Mouse (Mus musculus) forebrain, embryonic 16.5 days (tissue): Measurements from ENCODE around the gene Avil. TPM values are rescaled to one million over a fixed set of nuclear protein-coding genes. Genes with fewer than 3 reads are reported as not detected.

ENCODE experiments used
- ATAC-seq: fragments of 200-750 bp; cut with Nextera tagmentation; 2 replicates; pipeline ENCODE4 v1.8.0; 2017; ENCODE audit warnings: mild to moderate bottlenecking, moderate library complexity
- H3K27ac ChIP-seq: fragments of 300-500 bp; sonication (generic); 2 replicates; pipeline ENCODE4 v1.5.1; 2014; ENCODE audit warnings: low read length, control low read depth
- H3K27me3 ChIP-seq: fragments of 300-500 bp; sonication (generic); replicated peaks from 2 replicates; pipeline ENCODE4 v1.6.1; 2014; ENCODE audit warnings: low read length; ENCODE audit not compliant: control insufficient read depth, insufficient read depth
- H3K36me3 ChIP-seq: fragments of 300-500 bp; sonication (generic); 2 replicates; pipeline ENCODE4 v1.6.1; 2014; ENCODE audit not compliant: control insufficient read depth, insufficient read depth
- H3K4me1 ChIP-seq: fragments of 300-500 bp; sonication (generic); replicated peaks from 2 replicates; pipeline ENCODE4 v1.6.1; 2014; ENCODE audit warnings: low read length; ENCODE audit not compliant: control insufficient read depth, insufficient read depth
- H3K4me2 ChIP-seq: fragments of 300-500 bp; sonication (generic); 2 replicates; pipeline ENCODE4 v1.6.1; 2014; ENCODE audit warnings: mild to moderate bottlenecking, low read length, control low read depth
- H3K4me3 ChIP-seq: fragments of 300-500 bp; sonication (generic); replicated peaks from 2 replicates; pipeline ENCODE4 v1.5.1; 2014; ENCODE audit warnings: mild to moderate bottlenecking, low read length, control low read depth
- H3K9ac ChIP-seq: fragments of 300-500 bp; sonication (generic); replicated peaks from 2 replicates; pipeline ENCODE4 v1.6.1; 2014; ENCODE audit warnings: low read depth, low read length, control low read depth
- H3K9me3 ChIP-seq: fragments of 300-500 bp; sonication (generic); 2 replicates; pipeline ENCODE4 v1.6.1; 2016; ENCODE audit warnings: low read length; ENCODE audit not compliant: control insufficient read depth
- WGBS: fragments of 180-500 bp; shearing (Covaris S2); extraction: QIAGEN DNeasy Blood & Tissue Kit; methylation state at CpG from one replicate; pipeline ENCODE4 v1.1.7; 2014; 5-methylcytosine and 5-hydroxymethylcytosine counted together
- polyA plus RNA-seq: library from polyadenylated mRNA; unstranded; fragments of >200 nt; fragmentation: Nextera tagmentation; extraction: Ambion mirVana; gene quantifications from 2 replicates; pipeline ENCODE4 v1.2.1, GENCODE M21; 2015

Avil gene
- 0.15 and 0.40 TPM in 2 replicates for polyA plus RNA-seq

DNA sequence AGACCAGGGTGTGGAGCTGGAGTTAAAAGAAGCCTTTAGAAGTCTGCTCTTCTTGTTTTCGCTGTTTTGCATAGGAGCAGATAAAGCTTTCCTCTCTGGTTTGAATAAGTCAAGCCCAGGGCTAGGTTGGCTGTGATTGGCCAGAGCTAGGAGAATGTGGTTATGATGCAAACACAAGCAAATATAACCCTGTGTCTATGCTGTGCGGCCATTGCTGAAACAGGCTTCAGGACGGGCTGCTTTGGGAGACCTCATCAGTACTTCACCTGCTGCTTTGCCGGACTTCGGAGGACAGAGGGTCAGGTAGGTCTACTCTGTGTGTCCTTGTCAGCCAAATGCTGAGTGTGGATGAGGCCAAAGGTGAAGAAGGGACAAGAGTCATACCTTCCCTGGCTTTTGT lies at the start of gene Avil:
TSS of gene Avil (plus strand) at position 181 of the 400 bp plus-strand sequence.
- Histone ChIP-seq H3K9me3 (no peaks in the 10 kb centered on the region), H3K4me2 (no peak within 1 kb of the TSS), H3K36me3 (peaks cover 8% of the 10 kb centered on the region), H3K9ac (no peak within 1 kb of the TSS), H3K4me3 (no peak within 1 kb of the TSS), H3K27ac (no peak within 1 kb of the TSS), H3K4me1 (no peaks in the 10 kb centered on the region), H3K27me3 (no peaks in the 10 kb centered on the region)
- ATAC-seq, result 0 out of 2 replicates have a peak, but pooled peaks have one; percentile 4
- 95% methylated on average over 5 of the region's 5 CpGs for WGBS

DNA sequence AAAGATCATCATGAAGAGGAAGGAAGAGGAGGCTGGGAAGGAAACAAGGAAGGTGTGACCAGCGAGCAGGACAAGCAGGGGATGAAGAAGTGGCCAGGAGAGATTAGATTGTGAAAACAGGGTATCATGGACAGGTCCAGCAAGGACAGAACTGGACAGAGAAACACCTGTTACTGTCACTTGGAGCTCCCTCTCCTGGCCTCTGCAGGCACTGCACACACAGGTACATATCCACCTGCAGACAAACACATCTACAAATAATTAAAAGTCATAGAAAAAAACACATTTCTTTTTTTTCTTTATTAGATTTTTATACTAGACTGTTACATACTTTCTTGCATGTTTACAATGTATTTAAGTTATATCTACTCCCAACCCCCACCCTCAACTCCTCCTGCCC lies 48.1 kb upstream of the Avil start:
- ATAC-seq, result no peak

DNA sequence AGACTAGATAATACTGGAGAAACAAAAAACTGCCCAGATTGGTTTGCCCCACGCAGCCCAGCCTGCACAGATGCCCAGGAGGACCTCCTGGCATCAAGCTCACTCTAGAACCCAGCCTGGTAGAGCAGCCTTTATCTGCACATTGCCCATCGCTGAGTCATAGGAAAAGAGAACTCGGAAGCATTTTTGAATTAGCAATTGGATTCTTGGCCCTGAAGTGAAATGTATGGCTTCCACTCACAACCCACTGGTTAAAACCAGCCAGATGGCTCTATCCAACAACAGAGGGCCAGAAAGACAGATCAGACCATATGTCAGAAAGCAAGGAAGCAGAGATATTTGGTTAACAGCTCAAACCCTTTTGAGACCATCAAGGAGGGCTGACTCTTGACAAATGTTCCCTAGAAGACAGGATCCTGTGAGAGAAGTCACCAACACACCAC lies 47.5 kb upstream of the Avil start:
- H3K27ac ChIP-seq, result no peak overlapping the region
- no peak overlapping the region for H3K9ac ChIP-seq
- 75% methylated on average over 3 of the region's 3 CpGs for WGBS
- H3K36me3 ChIP-seq, result no peaks in the 10 kb centered on the region
- H3K4me1 ChIP-seq, result peaks cover 17% of the 10 kb centered on the region
- H3K27me3 ChIP-seq, result no peaks in the 10 kb centered on the region
- H3K4me2 ChIP-seq, result no peak overlapping the region
- no peak for ATAC-seq
- no peaks in the 10 kb centered on the region for H3K9me3 ChIP-seq
- no peak overlapping the region for H3K4me3 ChIP-seq

More for the DNA sequence above, 48.1 kb upstream of the Avil start:
- Histone ChIP-seq H3K9ac (no peak overlapping the region), H3K27ac (no peak overlapping the region), H3K36me3 (no peaks in the 10 kb centered on the region), H3K4me3 (no peak overlapping the region), H3K27me3 (no peaks in the 10 kb centered on the region), H3K9me3 (no peaks in the 10 kb centered on the region), H3K4me2 (no peak overlapping the region), H3K4me1 (peaks cover 11% of the 10 kb centered on the region)
- 95% methylated on average over 1 of the region's 1 CpGs for whole genome bisulfite sequencing

GRCm38 (mm10) chr10:126956692-126957358 lies 43.7 kb upstream of the Avil start:
- H3K27me3 ChIP-seq, result no peaks in the 10 kb centered on the region
- H3K4me1 ChIP-seq, result peaks cover 17% of the 10 kb centered on the region
- H3K4me2 ChIP-seq, result peak overlapping the region; percentile 31
- H3K36me3 ChIP-seq, result no peaks in the 10 kb centered on the region
- H3K9me3 ChIP-seq, result no peaks in the 10 kb centered on the region
- peak overlapping the region; percentile 30 for H3K9ac ChIP-seq
- H3K4me3 ChIP-seq, result no peak overlapping the region
- H3K27ac ChIP-seq, result peak overlapping the region; percentile 76
- ATAC-seq, result peak; percentile 47
- WGBS, result 3% methylated on average over 15 of the region's 15 CpGs

- peak overlapping the region; percentile 31 for H3K4me2 ChIP-seq
- H3K27me3 ChIP-seq, result no peaks in the 10 kb centered on the region
- peak; percentile 82 for ATAC-seq
- peaks cover 23% of the 10 kb centered on the region for H3K4me1 ChIP-seq
- no peaks in the 10 kb centered on the region for H3K9me3 ChIP-seq
- H3K4me3 ChIP-seq, result peak overlapping the region; percentile 0; the same call in 1 of the 2 replicates
- no peaks in the 10 kb centered on the region for H3K36me3 ChIP-seq
- WGBS, result 1% methylated on average over 25 of the region's 25 CpGs
- peak overlapping the region; percentile 76 for H3K27ac ChIP-seq
- peak overlapping the region; percentile 30 for H3K9ac ChIP-seq
Observed at GRCm38 (mm10) chr10:126957359-126958107, 43.0 kb upstream of the Avil start.

DNA sequence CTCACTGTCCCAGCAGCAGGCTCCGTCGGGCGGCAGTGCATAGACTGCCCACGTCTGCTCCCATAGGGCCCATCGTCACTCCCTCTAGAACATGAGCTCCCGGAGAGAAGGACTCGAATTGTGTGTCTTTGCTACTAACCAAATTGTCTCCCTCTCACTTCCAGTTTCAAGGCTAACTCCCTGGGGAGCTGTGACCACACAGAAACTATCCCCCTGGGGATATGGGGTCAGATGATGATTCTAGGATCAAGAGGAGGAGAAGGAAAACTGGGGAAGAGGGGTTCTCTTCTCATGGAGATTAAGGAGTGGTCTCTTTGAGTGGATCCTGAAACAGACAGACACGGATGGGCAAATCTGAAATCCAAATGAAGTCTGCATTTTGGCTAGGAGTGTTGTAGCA lies 40.0 kb upstream of the Avil start:
- H3K4me1 ChIP-seq, result peaks cover 28% of the 10 kb centered on the region
- H3K27ac ChIP-seq, result no peak overlapping the region
- H3K4me3 ChIP-seq, result no peak overlapping the region
- H3K4me2 ChIP-seq, result no peak overlapping the region
- no peaks in the 10 kb centered on the region for H3K27me3 ChIP-seq
- 91% methylated on average over 8 of the region's 8 CpGs for WGBS
- no peak overlapping the region for H3K9ac ChIP-seq
- no peak for ATAC-seq
- H3K9me3 ChIP-seq, result no peaks in the 10 kb centered on the region
- H3K36me3 ChIP-seq, result no peaks in the 10 kb centered on the region

GRCm38 (mm10) chr10:126961757-126962156 lies 38.8 kb upstream of the Avil start:
- H3K4me3 ChIP-seq, result no peak overlapping the region
- peak; percentile 16 for ATAC-seq
- H3K27me3 ChIP-seq, result no peaks in the 10 kb centered on the region
- peak overlapping the region; percentile 91 for H3K27ac ChIP-seq
- H3K9me3 ChIP-seq, result no peaks in the 10 kb centered on the region
- WGBS, result 51% methylated on average over 10 of the region's 10 CpGs
- no peaks in the 10 kb centered on the region for H3K36me3 ChIP-seq
- H3K9ac ChIP-seq, result no peak overlapping the region
- H3K4me2 ChIP-seq, result no peak overlapping the region
- peaks cover 23% of the 10 kb centered on the region for H3K4me1 ChIP-seq

GRCm38 (mm10) chr10:126962271-126962965 lies 38.1 kb upstream of the Avil start:
- Histone ChIP-seq H3K4me1 (peaks cover 17% of the 10 kb centered on the region), H3K4me2 (peak overlapping the region; percentile 19; the same call in 1 of the 2 replicates), H3K27ac (peak overlapping the region; percentile 91), H3K9ac (no peak overlapping the region), H3K27me3 (no peaks in the 10 kb centered on the region), H3K4me3 (no peak overlapping the region), H3K9me3 (no peaks in the 10 kb centered on the region), H3K36me3 (no peaks in the 10 kb centered on the region)
- 23% methylated on average over 15 of the region's 15 CpGs for WGBS
- peak; percentile 43 for ATAC-seq

DNA sequence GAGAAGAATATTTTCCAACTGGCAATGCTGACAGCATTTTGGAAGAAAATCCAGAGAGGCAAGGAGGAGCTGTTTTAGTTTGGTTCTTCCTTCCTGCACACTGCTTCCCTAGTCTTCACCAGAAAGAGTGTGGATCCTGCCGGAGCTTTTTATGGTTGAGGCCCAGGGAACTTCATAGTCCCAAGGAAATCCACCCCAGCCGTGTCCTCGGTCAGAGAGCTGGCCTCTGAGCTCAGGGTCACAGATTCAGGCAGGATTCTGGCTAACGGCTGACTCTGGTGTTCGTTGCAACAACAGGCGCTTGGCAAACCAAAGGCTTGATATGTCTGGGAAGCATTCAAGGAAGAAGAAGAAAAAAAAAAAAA lies 37.6 kb upstream of the Avil start:
- peak overlapping the region; percentile 91 for H3K27ac ChIP-seq
- H3K4me2 ChIP-seq, result 0 out of 2 replicates have a peak overlapping the region, but pooled peaks have one; percentile 6
- WGBS, result 45% methylated on average over 6 of the region's 6 CpGs
- no peak overlapping the region for H3K4me3 ChIP-seq
- no peak overlapping the region for H3K9ac ChIP-seq
- ATAC-seq, result no peak
- H3K4me1 ChIP-seq, result peaks cover 11% of the 10 kb centered on the region
- no peaks in the 10 kb centered on the region for H3K9me3 ChIP-seq
- H3K36me3 ChIP-seq, result no peaks in the 10 kb centered on the region
- no peaks in the 10 kb centered on the region for H3K27me3 ChIP-seq
